Mouse (Mus musculus) MEL (cell line): ENCODE results near the gene She. TPM values are rescaled to one million over a fixed set of nuclear protein-coding genes. Genes with fewer than 3 reads are reported as not detected.

ENCODE experiments used
- DNase-seq: peaks from one replicate; pipeline ENCODE4 v3.0.0; 2011; ENCODE audit warnings: low read depth, low spot score
- H3K27ac ChIP-seq: 2 replicates; pipeline ENCODE4 v1.5.1; 2012; ENCODE audit warnings: low read depth, mild to moderate bottlenecking, control low read depth, low read length, moderate library complexity; ENCODE audit not compliant: control insufficient read depth
- H3K27me3 ChIP-seq, 2 experiments: fragments of 150-350 bp in 1 of 2; sonication (generic) in 1 of 2; 2 replicates each; pipeline ENCODE4 v1.6.1; 2012; ENCODE audit warnings: low read length in 2 of 2, mild to moderate bottlenecking in 2 of 2, improper control_type of control experiment in 1 of 2, moderate library complexity in 1 of 2; ENCODE audit not compliant: insufficient read depth in 2 of 2, control insufficient read depth in 1 of 2
- H3K36me3 ChIP-seq, 2 experiments: 2 replicates each; pipeline ENCODE4 v1.6.1; 2012 to 2014; ENCODE audit warnings: low read length in 2 of 2, improper control_type of control experiment in 1 of 2, inconsistent platforms in 1 of 2, mild to moderate bottlenecking in 1 of 2; ENCODE audit not compliant: insufficient read depth in 2 of 2, control insufficient read depth in 1 of 2
- H3K4me1 ChIP-seq, 2 experiments: fragments of 150-350 bp in 1 of 2; sonication (generic) in 1 of 2; 2 replicates each; pipeline ENCODE4 v1.6.1; 2012; ENCODE audit warnings: low read length in 2 of 2, improper control_type of control experiment in 1 of 2, mild to moderate bottlenecking in 1 of 2; ENCODE audit not compliant: insufficient read depth in 2 of 2, control insufficient read depth in 1 of 2
- H3K4me3 ChIP-seq, 2 experiments: fragments of 150-350 bp in 1 of 2; sonication (generic) in 1 of 2; 2 replicates each; pipeline ENCODE4 v1.5.1; 2012; ENCODE audit warnings: low read depth in 2 of 2, low read length in 2 of 2, mild to moderate bottlenecking in 2 of 2, moderate library complexity in 2 of 2, control low read depth in 1 of 2, improper control_type of control experiment in 1 of 2; ENCODE audit not compliant: control insufficient read depth in 1 of 2, insufficient read depth in 1 of 2
- H3K79me2 ChIP-seq: 2 replicates; pipeline ENCODE4 v1.6.1; 2012; ENCODE audit warnings: mild to moderate bottlenecking, low read length, moderate library complexity; ENCODE audit not compliant: control insufficient read depth, poor library complexity, insufficient read depth
- H3K9ac ChIP-seq: 2 replicates; pipeline ENCODE4 v1.6.1; 2012; ENCODE audit warnings: low read depth, mild to moderate bottlenecking, control low read depth, low read length, moderate library complexity; ENCODE audit not compliant: control insufficient read depth, poor library complexity, severe bottlenecking
- H3K9me3 ChIP-seq: fragments of 150-350 bp; sonication (generic); replicated peaks from 2 replicates; pipeline ENCODE4 v1.6.1; 2012; ENCODE audit warnings: mild to moderate bottlenecking, low read length, improper control_type of control experiment, moderate library complexity; ENCODE audit not compliant: insufficient read depth
- CTCF ChIP-seq, 3 experiments: IDR thresholded peaks in 2 of 3; conservative IDR thresholded peaks in 1 of 3; 2 replicates each; pipeline ENCODE4 v1.5.1; 2011 to 2012; ENCODE audit warnings: low read length in 3 of 3, low read depth in 2 of 3, mild to moderate bottlenecking in 2 of 3, improper control_type of control experiment in 1 of 3, inconsistent platforms in 1 of 3, mixed read lengths in 1 of 3, moderate library complexity in 1 of 3; ENCODE audit not compliant: control insufficient read depth in 1 of 3, insufficient read depth in 1 of 3, poor library complexity in 1 of 3, severe bottlenecking in 1 of 3
- E2F4 ChIP-seq: IDR thresholded peaks from 2 replicates; pipeline ENCODE4 v1.6.1; 2011; ENCODE audit warnings: low read depth, low read length, improper control_type of control experiment, borderline replicate concordance
- ETS1 ChIP-seq: IDR thresholded peaks from 2 replicates; pipeline ENCODE4 v1.6.1; 2012; ENCODE audit warnings: low read depth, mild to moderate bottlenecking, inconsistent platforms, low read length, improper control_type of control experiment, moderate library complexity
- MAZ ChIP-seq: IDR thresholded peaks from 2 replicates; pipeline ENCODE4 v1.6.1; 2012; ENCODE audit warnings: low read depth, mild to moderate bottlenecking, inconsistent platforms, low read length, improper control_type of control experiment
- MYB ChIP-seq: IDR thresholded peaks from 2 replicates; pipeline ENCODE4 v1.6.1; 2011; ENCODE audit warnings: mild to moderate bottlenecking, low read depth, low read length, improper control_type of control experiment
- POLR2A ChIP-seq, 2 experiments: IDR thresholded peaks; 2 replicates each; pipeline ENCODE4 v1.6.1; 2011 to 2012; ENCODE audit warnings: low read length in 2 of 2, mild to moderate bottlenecking in 2 of 2, control low read depth in 1 of 2, improper control_type of control experiment in 1 of 2, low read depth in 1 of 2, moderate library complexity in 1 of 2; ENCODE audit not compliant: control insufficient read depth in 1 of 2, insufficient read depth in 1 of 2, poor library complexity in 1 of 2
- RAD21 ChIP-seq: IDR thresholded peaks from 2 replicates; pipeline ENCODE4 v1.6.1; 2011; ENCODE audit warnings: mild to moderate bottlenecking, low read depth, low read length, improper control_type of control experiment
- SIN3A ChIP-seq: IDR thresholded peaks from 2 replicates; pipeline ENCODE4 v1.6.1; 2012; ENCODE audit warnings: low read length, improper control_type of control experiment, inconsistent platforms
- SMC3 ChIP-seq: IDR thresholded peaks from 2 replicates; pipeline ENCODE4 v1.6.1; 2011; ENCODE audit warnings: low read depth, low read length, improper control_type of control experiment
- polyA plus RNA-seq, 2 experiments: library from polyadenylated mRNA; stranded (reverse) in 1 of 2; unstranded in 1 of 2; fragments of >175 nt in 1 of 2; fragments of >200 nt in 1 of 2; gene quantifications; 2 replicates each; pipeline versions ENCODE4 v1.2.1 to v1.2.4; 2012; ENCODE audit warnings: low replicate concordance in 2 of 2, low read depth in 1 of 2; ENCODE audit not compliant: insufficient read length in 2 of 2, insufficient read depth in 1 of 2, missing spikeins in 1 of 2
- total RNA-seq: library from RNA; depleted of rRNA; stranded (reverse); fragments of 300-350 nt; gene quantifications from 2 replicates; pipeline ENCODE4 v1.2.3, GENCODE M21; 2012

Gene She
- total and polyA plus RNA-seq, 3 experiments: 3.3 to 3.5 TPM; not detected in 1

- Histone ChIP-seq H3K27me3 (peaks cover 0 to 1% of the 10 kb centered on the region in 2 experiments), H3K4me1 (peaks cover 0 to 5% of the 10 kb centered on the region in 2 experiments; a peak in 1 of 4 replicates), H3K9ac (no peak overlapping the region), H3K4me3 (no peak overlapping the region), H3K36me3 (peaks cover 0 to 6% of the 10 kb centered on the region in 2 experiments; a peak in 2 of 4 replicates), H3K79me2 (no peaks in the 10 kb centered on the region), H3K9me3 (no peaks in the 10 kb centered on the region), H3K27ac (no peak overlapping the region)
- TF ChIP-seq ETS1: no peak
- TF ChIP-seq POLR2A (IDR thresholded peaks at IDR 0.05; ENCODE audit: control insufficient read depth in 1 of 2, insufficient read depth in 1 of 2, low read depth in 1 of 2, low read length in 2 of 2, poor library complexity in 1 of 2): no peak
- no peak for DNase-seq
Measured at GRCm38 (mm10) chr3:89786275-89786674, 44.9 kb upstream of the She start.

- TF ChIP-seq CTCF (IDR thresholded peaks at IDR 0.05 in 2 of 3, conservative IDR thresholded peaks at IDR 0.05 in 1 of 3; ENCODE audit: control insufficient read depth in 1 of 3, insufficient read depth in 1 of 3, low read depth in 2 of 3, low read length in 3 of 3, poor library complexity in 1 of 3, severe bottlenecking in 1 of 3): 0 out of 6 replicates have a peak, but pooled peaks of 1 of the 3 experiments have one; percentile 25
- TF ChIP-seq E2F4: no peak
- TF ChIP-seq SIN3A: no peak
- TF ChIP-seq, all 39 proteins: peak for 1
- H3K27me3 ChIP-seq: peaks cover 0 to 1% of the 10 kb centered on the region in 2 experiments
- DNase-seq: no peak
- H3K79me2 ChIP-seq: no peaks in the 10 kb centered on the region
- no peak overlapping the region for H3K9ac ChIP-seq
- no peak overlapping the region for H3K27ac ChIP-seq
- no peaks in the 10 kb centered on the region for H3K36me3 ChIP-seq
- no peaks in the 10 kb centered on the region for H3K9me3 ChIP-seq
- H3K4me1 ChIP-seq: peaks cover 0 to 5% of the 10 kb centered on the region in 2 experiments; a peak in 1 of 4 replicates
- H3K4me3 ChIP-seq: no peak overlapping the region
Measured at GRCm38 (mm10) chr3:89788680-89789352, 42.4 kb upstream of the She start.

- Histone ChIP-seq H3K79me2 (no peaks in the 10 kb centered on the region), H3K36me3 (peaks cover 0 to 4% of the 10 kb centered on the region in 2 experiments; a peak in 1 of 4 replicates), H3K9ac (no peak overlapping the region), H3K4me1 (peaks cover 0 to 14% of the 10 kb centered on the region in 2 experiments; a peak in 2 of 4 replicates), H3K27ac (no peak overlapping the region)
- DNase-seq: no peak
- TF ChIP-seq CTCF (IDR thresholded peaks at IDR 0.05 in 2 of 3, conservative IDR thresholded peaks at IDR 0.05 in 1 of 3; ENCODE audit: control insufficient read depth in 1 of 3, insufficient read depth in 1 of 3, low read depth in 2 of 3, low read length in 3 of 3, poor library complexity in 1 of 3, severe bottlenecking in 1 of 3) (peak in 2 of 3 experiments; percentile 38 to 45; a peak in 4 of 6 replicates), RAD21 (peak; percentile 31), MAZ (no peak), SMC3 (peak; percentile 40), MYB (no peak)
- TF ChIP-seq, all 39 proteins: peak for 3
- H3K4me3 ChIP-seq: no peak overlapping the region
- no peaks in the 10 kb centered on the region for H3K9me3 ChIP-seq
- H3K27me3 ChIP-seq: no peaks in the 10 kb centered on the region; a peak in 1 of 4 replicates
Measured at GRCm38 (mm10) chr3:89794616-89795015, 36.6 kb upstream of the She start.
